Mouse (Mus musculus) kidney, adult 2 months (tissue): ENCODE results near the gene Anks1. TPM values are rescaled to one million over a fixed set of nuclear protein-coding genes. Genes with fewer than 3 reads are reported as not detected.
"Not testable (repeated sequence)": the region's sequence is repeated elsewhere in the genome, so short reads cannot be mapped to it uniquely, and the experiment has no call there.

Experiments
- DNase-seq: peaks from one replicate; pipeline ENCODE4 v3.0.0; 2021
- H3K27ac ChIP-seq: fragments of 200-500 bp; 2 replicates; pipeline ENCODE4 v1.5.1; 2012; ENCODE audit warnings: low read depth, low read length, control low read depth, inconsistent platforms; ENCODE audit not compliant: insufficient read depth
- H3K27me3 ChIP-seq: fragments of 200-500 bp; replicated peaks from 2 replicates; pipeline ENCODE4 v1.6.1; 2012; ENCODE audit warnings: mild to moderate bottlenecking, moderate library complexity, low read length, inconsistent platforms; ENCODE audit not compliant: control insufficient read depth, insufficient read depth
- H3K36me3 ChIP-seq: fragments of 200-500 bp; 2 replicates; pipeline ENCODE4 v1.6.1; 2012; ENCODE audit warnings: mild to moderate bottlenecking, moderate library complexity, low read length, inconsistent platforms; ENCODE audit not compliant: control insufficient read depth, insufficient read depth
- H3K4me1 ChIP-seq: fragments of 200-500 bp; 2 replicates; pipeline ENCODE4 v1.6.1; 2011; ENCODE audit warnings: low read length; ENCODE audit not compliant: control insufficient read depth, insufficient read depth
- H3K4me3 ChIP-seq: fragments of 200-500 bp; 2 replicates; pipeline ENCODE4 v1.5.1; 2011; ENCODE audit warnings: mild to moderate bottlenecking, low read depth, low read length, control low read depth; ENCODE audit not compliant: insufficient read depth
- CTCF ChIP-seq: fragments of 200-500 bp; conservative IDR thresholded peaks from 2 replicates; pipeline ENCODE4 v1.5.1; 2011; ENCODE audit warnings: low read depth, mild to moderate bottlenecking, control low read depth, low read length, moderate library complexity, mixed read lengths; ENCODE audit not compliant: insufficient read depth, insufficient read length
- POLR2A ChIP-seq: fragments of 200-500 bp; IDR thresholded peaks from one replicate; pipeline ENCODE4 v1.6.1; 2011; ENCODE audit warnings: low read depth, low read length, control low read depth
- WGBS: fragments of 180-500 bp; shearing (Covaris S2); methylation state at CpG from one replicate; pipeline ENCODE4 v1.1.7; 2018; 5-methylcytosine and 5-hydroxymethylcytosine counted together
- polyA plus RNA-seq: library from polyadenylated mRNA; depleted of rRNA; stranded (reverse); fragments of >200 nt; gene quantifications from 2 replicates; pipeline ENCODE4 v1.2.3, GENCODE M21; 2012

Anks1 gene
- polyA plus RNA-seq, 1 experiment, result 36.7 TPM

GRCm38 (mm10) chr17:27953136-27953535 is 44.0 kb downstream of the Anks1 start:
- H3K27me3 ChIP-seq, result no peaks in the 10 kb centered on the region
- H3K4me1 ChIP-seq, result peaks cover 8% of the 10 kb centered on the region
- H3K4me3 ChIP-seq, result no peak overlapping the region
- no peaks in the 10 kb centered on the region for H3K36me3 ChIP-seq
- TF ChIP-seq CTCF, result no peak
- no peak for TF ChIP-seq POLR2A
- 80% methylated on average over 6 of the region's 6 CpGs for WGBS
- DNase-seq, result no peak
- H3K27ac ChIP-seq, result no peak overlapping the region

GRCm38 (mm10) chr17:27954629-27955402 is 45.7 kb downstream of the Anks1 start:
- no peak for TF ChIP-seq POLR2A
- no peak for TF ChIP-seq CTCF

GRCm38 (mm10) chr17:27957649-27958048 is 48.5 kb downstream of the Anks1 start:
- DNase-seq, result no peak
- WGBS, result 93% methylated on average over 9 of the region's 9 CpGs

More at GRCm38 (mm10) chr17:27954629-27955402, 45.7 kb downstream of the Anks1 start:
- peak; percentile 42 for DNase-seq
- 0 out of 2 replicates have a peak overlapping the region, but pooled peaks have one; percentile 11 for H3K27ac ChIP-seq
- no peak overlapping the region for H3K4me3 ChIP-seq
- no peaks in the 10 kb centered on the region for H3K27me3 ChIP-seq
- H3K4me1 ChIP-seq, result peaks cover 8% of the 10 kb centered on the region
- WGBS, result 30% methylated on average over 14 of the region's 14 CpGs
- H3K36me3 ChIP-seq, result no peaks in the 10 kb centered on the region

GRCm38 (mm10) chr17:27960128-27961111 is 51.3 kb downstream of the Anks1 start:
- peak; percentile 51 for DNase-seq
- no peaks in the 10 kb centered on the region for H3K27me3 ChIP-seq
- no peak for TF ChIP-seq CTCF
- TF ChIP-seq POLR2A, result no peak
- 36% methylated on average over 21 of the region's 21 CpGs for WGBS
- peak overlapping the region; percentile 73 for H3K27ac ChIP-seq
- no peaks in the 10 kb centered on the region for H3K36me3 ChIP-seq
- peaks cover 23% of the 10 kb centered on the region for H3K4me1 ChIP-seq
- H3K4me3 ChIP-seq, result no peak overlapping the region

More at GRCm38 (mm10) chr17:27957649-27958048, 48.5 kb downstream of the Anks1 start:
- H3K4me1 ChIP-seq, result peaks cover 11% of the 10 kb centered on the region
- H3K27ac ChIP-seq, result no peak overlapping the region
- no peaks in the 10 kb centered on the region for H3K27me3 ChIP-seq
- H3K4me3 ChIP-seq, result no peak overlapping the region
- TF ChIP-seq CTCF (no peak), POLR2A (no peak)
- H3K36me3 ChIP-seq, result no peaks in the 10 kb centered on the region

- peak overlapping the region; percentile 98 for H3K27ac ChIP-seq
- WGBS, result 88% methylated on average over 7 of the region's 7 CpGs
Observed at GRCm38 (mm10) chr17:27963120-27963519, 54.0 kb downstream of the Anks1 start.

GRCm38 (mm10) chr17:27964607-27965006 is 55.5 kb downstream of the Anks1 start:
- 34% methylated on average over 4 of the region's 4 CpGs for WGBS
- peak; percentile 73 for DNase-seq
- peak overlapping the region; percentile 98 for H3K27ac ChIP-seq
- TF ChIP-seq CTCF (no peak), POLR2A (no peak)
- H3K4me1 ChIP-seq, result peaks cover 47% of the 10 kb centered on the region
- no peak overlapping the region for H3K4me3 ChIP-seq
- H3K36me3 ChIP-seq, result no peaks in the 10 kb centered on the region
- no peaks in the 10 kb centered on the region for H3K27me3 ChIP-seq

More at GRCm38 (mm10) chr17:27963120-27963519, 54.0 kb downstream of the Anks1 start:
- H3K4me1 ChIP-seq, result peaks cover 37% of the 10 kb centered on the region
- H3K36me3 ChIP-seq, DNase-seq, H3K4me3 ChIP-seq, H3K27me3 ChIP-seq: not testable (repeated sequence)

GRCm38 (mm10) chr17:27965292-27965691 is 56.2 kb downstream of the Anks1 start:
- Histone ChIP-seq H3K27me3 (no peaks in the 10 kb centered on the region), H3K36me3 (no peaks in the 10 kb centered on the region), H3K4me3 (no peak overlapping the region), H3K4me1 (peaks cover 47% of the 10 kb centered on the region), H3K27ac (peak overlapping the region; percentile 98)
- peak; percentile 95 for DNase-seq
- 34% methylated on average over 10 of the region's 10 CpGs for WGBS
- TF ChIP-seq POLR2A (no peak), CTCF (no peak; the same call in 1 of the 2 replicates)
